Mouse (Mus musculus) B cell, adult (primary cell): ENCODE measurements around the gene Vmn2r42. TPM values are rescaled to one million over a fixed set of nuclear protein-coding genes. Genes with fewer than 3 reads are reported as not detected.

ENCODE experiments used
- total RNA-seq: library from RNA; stranded (reverse); gene quantifications from 4 replicates; pipeline ENCODE4 v1.2.4, GENCODE M21; 2023; ENCODE audit not compliant: inconsistent age

Vmn2r42 gene
- total RNA-seq = not detected in 4 replicates

DNA sequence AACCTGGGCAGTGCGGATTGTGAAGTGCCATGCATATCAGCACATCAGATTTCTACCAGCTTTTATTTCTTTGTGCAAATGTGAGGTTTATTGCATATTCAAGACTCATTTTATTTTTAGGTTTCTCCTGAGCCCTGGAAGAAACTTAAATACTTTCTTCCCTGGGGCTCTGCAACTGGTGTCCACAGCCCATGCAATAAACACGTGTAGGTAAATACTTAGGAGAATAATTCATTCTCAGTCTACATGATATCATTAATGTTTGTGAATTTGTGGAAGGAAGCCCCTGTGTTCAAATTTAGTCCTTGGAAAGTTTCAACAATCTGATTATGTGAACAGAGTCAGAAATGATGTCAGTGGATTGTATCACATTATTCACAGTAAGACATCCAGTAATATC is at the start of gene Vmn2r42:
Vmn2r42 (minus strand) TSS at position 101 of the 400 bp plus-strand sequence.

DNA sequence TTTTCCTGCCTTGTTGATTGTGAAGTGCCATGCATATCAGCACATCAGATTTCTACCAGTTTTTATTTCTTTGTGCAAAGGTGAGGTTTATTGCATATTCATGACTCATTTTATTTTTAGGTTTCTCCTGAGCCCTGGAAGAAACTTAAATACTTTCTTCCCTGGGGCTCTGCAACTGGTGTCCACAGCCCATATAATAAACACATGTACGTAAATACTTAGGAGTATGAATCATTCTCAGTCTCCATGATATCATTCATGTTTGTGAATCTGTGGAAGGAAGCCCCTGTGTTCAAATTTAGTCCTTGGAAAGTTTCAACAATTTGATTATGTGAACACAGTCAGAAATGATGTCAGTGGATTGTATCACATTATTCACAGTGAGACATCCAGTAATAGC is 38.6 kb downstream of the Vmn2r42 start, which contains the start of gene Vmn2r41:
Vmn2r41 (minus strand) TSS at position 101 of the 400 bp plus-strand sequence.

Other genes starting within 250 kb of the Vmn2r42 start
- gene Vmn2r41, start 38.7 kb downstream of the Vmn2r42 start, total RNA-seq = not detected in 4 replicates
- gene Vmn2r43, start 60.3 kb upstream of the Vmn2r42 start, total RNA-seq = not detected in 4 replicates
- gene Vmn2r44, start 183.0 kb upstream of the Vmn2r42 start, total RNA-seq = not detected in 4 replicates